Mouse (Mus musculus) G1E-ER4 (cell line): ENCODE results near the gene Irs2. TPM values are rescaled to one million over a fixed set of nuclear protein-coding genes. Genes with fewer than 3 reads are reported as not detected.

Source experiments
- GATA1 ChIP-seq: IDR thresholded peaks from one replicate; pipeline ENCODE4 v1.8.0; 2012; ENCODE audit warnings: low read length, inconsistent platforms
- polyA plus RNA-seq: library from polyadenylated mRNA; stranded (reverse); fragments of >175 nt; gene quantifications from 2 replicates; pipeline ENCODE4 v1.2.3, GENCODE M21; 2012

Irs2 gene
- polyA plus RNA-seq, 1 experiment = 71.9 TPM

DNA sequence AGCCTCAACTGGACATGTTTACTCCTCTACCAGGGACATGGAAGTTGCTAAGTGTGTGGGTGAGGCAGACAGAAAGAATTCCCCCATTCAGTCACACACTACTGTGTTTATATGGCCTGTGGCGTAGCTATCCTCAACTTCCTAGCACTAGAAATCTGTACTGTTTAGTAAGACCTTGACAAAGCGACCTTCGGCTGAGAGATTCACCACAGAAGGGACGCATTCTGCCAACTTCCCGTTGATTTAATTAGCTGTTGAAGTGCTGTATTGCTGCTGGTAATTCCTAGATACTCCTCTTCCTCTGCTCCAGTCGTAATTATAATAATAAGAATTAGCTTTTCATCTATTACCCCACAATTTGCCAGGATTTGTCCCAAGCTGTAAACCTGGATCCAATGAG lies 5.4 kb downstream of the Irs2 start:
- TF ChIP-seq GATA1 = no peak

DNA sequence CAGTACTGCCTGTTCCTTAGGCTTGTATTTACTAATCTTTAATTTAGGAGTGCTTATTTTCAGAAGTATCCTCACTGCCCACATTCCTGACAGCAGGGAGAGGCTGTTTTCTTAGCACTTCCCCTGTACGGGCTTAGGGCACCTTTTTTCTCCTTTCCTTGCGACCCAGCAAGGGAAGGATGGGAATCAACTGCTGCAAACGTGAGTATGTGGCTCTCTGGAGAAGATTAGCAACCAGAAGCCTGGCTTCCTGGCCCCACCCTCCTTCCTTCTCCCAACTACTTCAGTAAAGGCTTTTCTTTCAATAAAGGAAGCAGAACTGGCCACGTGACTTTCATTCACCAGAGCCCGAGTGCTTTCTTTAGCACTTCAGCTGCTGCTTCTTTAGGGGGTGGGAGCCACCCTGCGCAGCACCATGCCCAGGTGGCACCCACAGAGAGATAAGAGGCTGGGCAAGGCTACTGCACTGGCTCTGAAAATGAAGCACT lies 7.2 kb downstream of the Irs2 start:
- TF ChIP-seq GATA1 = no peak

GRCm38 (mm10) chr8:10999538-10999937 lies 8.7 kb downstream of the Irs2 start:
- no peak for TF ChIP-seq GATA1

GRCm38 (mm10) chr8:10996247-10996646 lies 12.0 kb downstream of the Irs2 start:
- peak; percentile 73 for TF ChIP-seq GATA1

GRCm38 (mm10) chr8:10995756-10996155 lies 12.5 kb downstream of the Irs2 start:
- TF ChIP-seq GATA1 = no peak

DNA sequence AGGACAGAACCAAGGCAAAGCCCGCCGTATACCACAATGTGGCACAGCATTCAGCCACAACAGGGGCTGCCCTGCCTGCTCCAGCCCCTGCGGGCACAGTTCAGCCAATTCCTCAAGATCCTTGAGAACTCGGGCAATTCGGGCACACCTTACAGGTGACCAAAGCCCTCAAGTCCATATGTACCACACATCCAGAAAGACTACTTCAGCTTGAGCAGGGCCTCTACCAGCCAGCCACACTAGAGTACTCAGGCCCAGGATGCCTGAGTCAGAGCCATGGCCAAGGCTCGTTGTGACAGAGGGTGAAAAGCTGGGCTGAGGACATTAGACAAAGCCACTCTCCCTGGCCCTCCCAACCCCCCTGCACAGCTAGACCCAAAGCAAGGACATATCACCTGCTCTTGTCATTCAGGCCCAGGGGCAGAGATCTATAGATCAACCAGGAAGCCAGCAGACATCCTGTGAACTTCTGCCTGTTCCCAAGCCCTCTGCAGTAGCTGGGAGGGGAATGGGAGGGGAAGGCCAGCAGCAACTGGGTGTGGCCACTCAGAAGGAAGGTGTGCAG lies 13.8 kb downstream of the Irs2 start:
- no peak for TF ChIP-seq GATA1

DNA sequence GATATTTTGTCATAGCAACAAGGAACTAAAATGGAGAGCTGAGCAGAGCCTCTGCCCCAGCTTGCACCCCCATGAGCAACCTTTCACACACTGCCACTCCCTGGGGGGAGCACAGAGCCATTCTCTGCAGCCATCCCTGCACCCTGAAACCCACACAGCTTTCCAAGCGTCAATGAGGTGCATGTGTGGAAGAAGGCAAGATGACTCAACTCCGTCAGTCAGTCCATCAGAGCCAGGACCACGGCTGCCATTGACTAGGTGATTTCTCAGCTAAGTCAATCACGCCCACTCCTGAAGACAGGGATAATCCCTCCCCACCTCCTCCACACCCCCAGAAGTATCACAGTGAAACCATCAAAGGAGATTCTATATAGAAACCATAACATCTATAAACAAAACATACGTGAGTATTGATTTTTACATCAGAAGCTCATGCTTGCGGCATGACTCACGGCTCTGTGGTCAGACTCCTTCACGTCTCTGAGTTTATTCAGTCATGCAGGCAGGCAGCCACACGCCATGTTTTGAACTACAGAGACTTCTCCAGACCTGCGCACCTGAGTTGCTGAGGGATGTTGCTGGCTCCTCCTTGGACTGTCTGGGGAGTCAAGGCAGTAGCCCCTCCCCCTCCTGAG lies 14.6 kb downstream of the Irs2 start:
- no peak for TF ChIP-seq GATA1

- no peak for TF ChIP-seq GATA1
Observed at GRCm38 (mm10) chr8:10992081-10992480, 16.2 kb downstream of the Irs2 start.

- no peak for TF ChIP-seq GATA1
Observed at GRCm38 (mm10) chr8:10991323-10991722, 16.9 kb downstream of the Irs2 start.

- no peak for TF ChIP-seq GATA1
Observed at GRCm38 (mm10) chr8:10990421-10991110, 17.7 kb downstream of the Irs2 start.

- TF ChIP-seq GATA1 = no peak
Observed at GRCm38 (mm10) chr8:10989946-10990345, 18.3 kb downstream of the Irs2 start.

- no peak for TF ChIP-seq GATA1
Observed at GRCm38 (mm10) chr8:10986638-10987037, 21.6 kb downstream of the Irs2 start.

DNA sequence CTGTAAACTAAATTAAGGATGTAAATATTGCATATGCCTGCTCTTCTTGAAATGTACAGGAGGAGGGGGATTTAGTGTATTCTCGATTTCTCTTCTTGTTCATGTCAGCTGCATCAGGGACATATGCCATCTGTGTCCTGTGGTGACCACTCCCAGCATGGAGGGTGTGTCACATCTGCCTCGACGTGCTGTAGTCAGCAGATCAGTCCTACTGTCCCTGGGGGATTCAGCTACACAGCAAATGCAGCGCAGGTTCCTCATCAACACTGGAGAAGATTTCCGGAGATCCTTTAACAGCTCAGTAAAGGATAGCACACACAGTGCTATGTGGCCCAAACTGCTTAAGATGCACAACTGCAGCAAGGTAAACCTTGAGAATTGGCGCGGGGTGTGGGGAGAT lies 23.2 kb downstream of the Irs2 start:
- TF ChIP-seq GATA1 = no peak

- no peak for TF ChIP-seq GATA1
Observed at GRCm38 (mm10) chr8:10980876-10981275, 27.4 kb downstream of the Irs2 start.

DNA sequence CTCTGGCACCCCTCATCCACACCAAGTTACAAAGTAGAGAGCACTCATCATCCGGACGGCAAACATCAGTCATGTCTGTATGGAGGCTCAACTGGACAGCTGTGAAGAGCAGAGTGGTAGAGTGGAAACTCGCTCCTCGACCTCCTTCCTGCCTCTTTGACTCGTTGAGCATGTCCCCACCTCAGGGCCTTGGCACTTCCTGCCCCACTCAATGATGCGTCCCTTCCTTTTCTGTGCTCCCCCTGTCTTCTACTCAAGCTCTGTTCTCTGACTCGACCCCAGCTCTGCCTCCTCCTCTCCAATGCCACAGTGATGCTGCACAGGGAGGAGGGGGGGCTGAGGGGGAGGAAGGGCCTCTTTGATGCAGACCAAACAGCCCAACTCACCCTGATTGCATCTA lies 28.3 kb downstream of the Irs2 start:
- no peak for TF ChIP-seq GATA1

DNA sequence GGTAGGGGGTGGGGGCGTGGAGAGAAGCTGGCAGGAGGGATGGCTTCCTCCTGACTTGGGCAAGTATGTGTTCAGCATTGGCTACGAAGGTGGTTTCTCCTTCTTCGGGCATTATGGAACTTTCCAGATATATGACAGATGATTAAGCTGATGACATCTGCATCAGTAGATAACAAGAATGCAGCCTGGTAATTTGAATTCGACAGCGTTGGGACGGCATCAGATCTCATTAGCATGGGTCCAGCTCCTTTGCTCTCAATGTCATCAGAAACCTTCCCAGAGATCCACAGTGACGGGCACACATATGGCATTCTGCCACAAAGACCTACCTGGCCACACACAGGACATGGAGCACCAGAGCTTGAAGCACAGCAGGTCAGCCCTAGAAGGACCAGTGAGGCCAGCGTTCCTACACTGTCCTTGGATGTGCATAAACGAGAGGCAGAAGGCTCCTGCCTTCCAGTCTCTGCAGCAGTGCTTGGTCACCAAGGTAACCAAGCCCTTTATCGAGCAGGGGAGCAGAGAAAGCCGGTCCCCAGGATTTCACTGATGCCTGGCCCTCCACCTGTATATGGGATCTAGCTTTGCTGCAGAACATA lies 29.0 kb downstream of the Irs2 start:
- no peak for TF ChIP-seq GATA1

- TF ChIP-seq GATA1 = no peak
Observed at GRCm38 (mm10) chr8:10978377-10978776, 29.9 kb downstream of the Irs2 start.
